Mouse (Mus musculus): ENCODE results near the gene Tspoap1. TPM values are rescaled to one million over a fixed set of nuclear protein-coding genes. Genes with fewer than 3 reads are reported as not detected.

The Tspoap1 gene
- total and polyA plus RNA-seq, 3 experiments, result 12.3 to 36.9 (median 12.8) TPM

DNA sequence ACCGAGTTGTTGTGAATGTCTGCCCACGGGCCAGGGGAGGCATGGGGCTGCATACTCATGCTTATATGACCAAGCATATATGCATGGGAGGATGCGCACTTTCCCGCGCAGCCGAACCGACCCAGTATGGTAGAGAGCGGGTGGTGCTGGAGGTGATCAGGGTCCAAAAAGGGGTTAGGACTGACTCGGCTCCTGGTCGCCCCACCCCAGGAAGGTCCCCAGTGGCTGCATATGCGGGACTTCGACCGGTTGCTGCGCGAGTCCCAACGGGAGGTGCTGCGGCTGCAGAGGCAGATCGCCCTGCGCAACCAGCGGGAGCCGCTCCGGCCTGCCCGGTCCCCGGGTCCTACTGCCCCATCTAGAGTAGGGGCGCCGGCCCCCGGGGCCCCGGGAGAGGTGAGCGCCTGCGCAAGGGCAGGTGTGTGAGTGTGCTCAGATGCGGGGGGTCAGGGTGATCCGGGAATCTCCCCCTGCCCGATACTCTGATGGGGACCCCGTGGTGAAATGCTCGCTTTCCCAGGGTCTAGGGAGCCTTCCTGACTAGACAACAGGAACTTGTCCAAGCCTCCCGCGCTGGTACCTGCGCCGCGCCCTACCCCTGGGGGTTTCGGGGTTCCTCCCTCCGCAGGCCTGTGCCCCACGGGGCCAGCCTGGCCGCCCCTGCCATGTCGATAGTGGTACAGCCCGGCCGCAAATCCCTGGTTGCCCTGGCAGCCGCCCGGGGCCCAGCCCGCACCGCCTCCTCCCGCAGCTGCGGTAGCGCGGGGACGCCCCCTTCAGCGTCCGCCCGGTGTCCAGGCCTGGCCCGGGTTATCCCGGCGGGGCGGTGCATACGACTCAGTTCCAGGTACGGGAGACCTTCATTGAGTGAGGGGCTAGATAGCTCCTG lies 3.9 kb downstream of the Tspoap1 start:
- no peak for DNase-seq (ENCODE audit: extremely low read depth)
- H3K9me3 ChIP-seq (replicated peaks; ENCODE audit: low read length), result peaks cover 7% of the 10 kb centered on the region
- no peak overlapping the region for H3K27ac ChIP-seq (ENCODE audit: insufficient read depth, low read depth)
- H3K9ac ChIP-seq (ENCODE audit: insufficient read depth, low read depth), result no peak overlapping the region
- no peak for TF ChIP-seq BHLHE40 (IDR thresholded peaks at IDR 0.05; ENCODE audit: low read depth, low read length)
- TF ChIP-seq SIN3A (IDR thresholded peaks at IDR 0.05; ENCODE audit: low read length), result no peak
- no peak for TF ChIP-seq ELF1 (IDR thresholded peaks at IDR 0.05; ENCODE audit: low read depth, low read length)
- TF ChIP-seq MEF2A (IDR thresholded peaks at IDR 0.05; ENCODE audit: borderline replicate concordance, low read depth, low read length), result no peak
- no peak for TF ChIP-seq ZMIZ1 (IDR thresholded peaks at IDR 0.05; ENCODE audit: low read depth, low read length)
- in situ Hi-C loops (cut with MboI; ENCODE audit: low pct_ligation_motif_present, low pct_unique_long_range_greater_than_20kb, low sequenced_read_pairs) (no loop called here), dilution Hi-C loops (cut with MboI; ENCODE audit: extremely low pct_ligation_motif_present, extremely low pct_unique_long_range_greater_than_20kb, low sequenced_read_pairs) (no loop called here)
- no peak overlapping the region for H3K4me2 ChIP-seq (ENCODE audit: insufficient read depth, low read depth, poor library complexity, severe bottlenecking)
- H3K36me3 ChIP-seq (replicated peaks in 1 of 2; ENCODE audit: control insufficient read depth in 1 of 2, insufficient read depth in 1 of 2, low read length in 1 of 2), result peaks cover 33 to 72% of the 10 kb centered on the region in 2 experiments
- H3K79me2 ChIP-seq (replicated peaks; ENCODE audit: control insufficient read depth, extremely low read depth, insufficient read depth, poor library complexity, severe bottlenecking), result no peaks in the 10 kb centered on the region
- no peak overlapping the region for H3K4me3 ChIP-seq (replicated peaks in 1 of 3; ENCODE audit: low read depth in 2 of 3, low read length in 2 of 3, poor library complexity in 1 of 3)
- H3K4me1 ChIP-seq (ENCODE audit: control insufficient read depth in 1 of 2, insufficient read depth in 2 of 2), result peaks cover 9 to 33% of the 10 kb centered on the region in 2 experiments; a peak in 3 of 4 replicates
- no peaks in the 10 kb centered on the region for H3K27me3 ChIP-seq (replicated peaks)

DNA sequence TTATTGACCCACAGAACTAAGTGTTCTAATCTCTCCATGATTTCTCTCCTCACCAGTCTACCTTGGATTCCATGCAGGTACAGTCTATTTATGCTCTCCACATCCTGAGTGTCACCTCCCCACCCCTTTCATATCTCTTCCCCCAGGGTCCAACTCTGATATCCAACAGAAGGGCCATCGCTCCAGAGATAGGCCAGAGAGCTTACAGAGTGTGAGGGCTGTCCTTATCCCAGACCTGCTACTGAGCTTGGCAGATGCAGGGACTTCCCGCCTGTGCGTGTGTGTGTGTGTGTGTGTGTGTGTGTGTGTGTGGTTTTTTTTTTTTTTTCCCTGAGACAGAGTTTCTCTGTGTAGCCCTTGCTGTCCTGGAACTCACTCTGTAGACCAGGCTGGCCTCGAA lies 8.4 kb downstream of the Tspoap1 start:
- H3K4me2 ChIP-seq (ENCODE audit: insufficient read depth, low read depth, poor library complexity, severe bottlenecking), result no peak overlapping the region
- H3K27me3 ChIP-seq (replicated peaks), result no peaks in the 10 kb centered on the region
- TF ChIP-seq EP300 (IDR thresholded peaks at IDR 0.05; ENCODE audit: low read length) (no peak), ZNF384 (IDR thresholded peaks at IDR 0.05; ENCODE audit: low read depth, low read length) (no peak), ETS1 (conservative IDR thresholded peaks at IDR 0.05; ENCODE audit: low read depth, low read length) (no peak), IRF4 (IDR thresholded peaks at IDR 0.05; ENCODE audit: low read depth, low read length) (no peak), MXI1 (IDR thresholded peaks at IDR 0.05; ENCODE audit: low read depth, low read length) (no peak), PAX5 (IDR thresholded peaks at IDR 0.05; ENCODE audit: low read length) (no peak), HCFC1 (IDR thresholded peaks at IDR 0.05; ENCODE audit: low read depth, low read length) (no peak), GABPA (IDR thresholded peaks at IDR 0.05; ENCODE audit: insufficient replicate concordance, low read depth, low read length) (no peak), SIN3A (IDR thresholded peaks at IDR 0.05; ENCODE audit: low read length) (no peak), USF2 (conservative IDR thresholded peaks at IDR 0.05; ENCODE audit: low read depth, low read length) (no peak)
- peaks cover 67 to 98% of the 10 kb centered on the region in 2 experiments for H3K36me3 ChIP-seq (replicated peaks in 1 of 2; ENCODE audit: control insufficient read depth in 1 of 2, insufficient read depth in 1 of 2, low read length in 1 of 2)
- H3K9me3 ChIP-seq (replicated peaks; ENCODE audit: low read length), result peaks cover 2% of the 10 kb centered on the region
- in situ Hi-C loops (cut with MboI; ENCODE audit: low pct_ligation_motif_present, low pct_unique_long_range_greater_than_20kb, low sequenced_read_pairs) (no loop called here), dilution Hi-C loops (cut with MboI; ENCODE audit: extremely low pct_ligation_motif_present, extremely low pct_unique_long_range_greater_than_20kb, low sequenced_read_pairs) (no loop called here)
- no peak for DNase-seq (ENCODE audit: extremely low read depth)
- no peak overlapping the region for H3K9ac ChIP-seq (ENCODE audit: insufficient read depth, low read depth)
- no peak overlapping the region for H3K27ac ChIP-seq (ENCODE audit: insufficient read depth, low read depth)
- no peaks in the 10 kb centered on the region for H3K79me2 ChIP-seq (replicated peaks; ENCODE audit: control insufficient read depth, extremely low read depth, insufficient read depth, poor library complexity, severe bottlenecking)
- H3K4me1 ChIP-seq (ENCODE audit: control insufficient read depth in 1 of 2, insufficient read depth in 2 of 2), result peaks cover 0 to 13% of the 10 kb centered on the region in 2 experiments; a peak in 2 of 4 replicates
- H3K4me3 ChIP-seq (replicated peaks in 1 of 3; ENCODE audit: low read depth in 2 of 3, low read length in 2 of 3, poor library complexity in 1 of 3), result no peak overlapping the region

All from CH12.LX (cell line).